Mouse (Mus musculus) lung, adult 2 months (tissue): ENCODE data around the gene Arl15. TPM values are rescaled to one million over a fixed set of nuclear protein-coding genes. Genes with fewer than 3 reads are reported as not detected.

ENCODE experiments used
- DNase-seq: peaks from one replicate; pipeline ENCODE4 v3.0.0; 2022
- H3K4me1 ChIP-seq: fragments of 200-500 bp; 2 replicates; pipeline ENCODE4 v1.6.1; 2011; ENCODE audit warnings: low read length; ENCODE audit not compliant: control insufficient read depth, insufficient read depth
- H3K4me3 ChIP-seq: fragments of 200-500 bp; replicated peaks from 2 replicates; pipeline ENCODE3; 2011; ENCODE audit warnings: low read depth, mild to moderate bottlenecking, control low read depth, low read length; ENCODE audit errors: extremely low read depth
- CTCF ChIP-seq: fragments of 200-500 bp; IDR thresholded peaks from 2 replicates; pipeline ENCODE4 v1.5.1; 2011; ENCODE audit warnings: mild to moderate bottlenecking, low read length, control low read depth; ENCODE audit not compliant: insufficient read depth
- POLR2A ChIP-seq: fragments of 200-500 bp; IDR thresholded peaks from 2 replicates; pipeline ENCODE4 v1.6.1; 2011; ENCODE audit warnings: low read depth, mild to moderate bottlenecking, control low read depth, low read length, borderline replicate concordance; ENCODE audit errors: extremely low read depth
- whole genome bisulfite sequencing: fragments of 180-500 bp; shearing (Covaris S2); methylation state at CpG from one replicate; pipeline ENCODE4 v1.1.7; 2018; 5-methylcytosine and 5-hydroxymethylcytosine counted together
- polyA plus RNA-seq: library from polyadenylated mRNA; depleted of rRNA; stranded (reverse); fragments of >200 nt; gene quantifications from 2 replicates; pipeline ENCODE4 v1.2.3, GENCODE M21; 2012

Gene Arl15
- polyA plus RNA-seq, 1 experiment: 15.1 TPM

GRCm38 (mm10) chr13:113799361-113799760 is 5.1 kb downstream of the Arl15 start:
- Histone ChIP-seq H3K4me3 (no peak overlapping the region), H3K4me1 (peaks cover 9% of the 10 kb centered on the region)
- no peak for DNase-seq
- 62% methylated on average over 4 of the region's 4 CpGs for whole genome bisulfite sequencing
- no peak for TF ChIP-seq CTCF
- no peak for TF ChIP-seq POLR2A

GRCm38 (mm10) chr13:113800246-113800645 is 5.9 kb downstream of the Arl15 start:
- no peak overlapping the region for H3K4me3 ChIP-seq
- no peak for DNase-seq
- 83% methylated on average over 4 of the region's 4 CpGs for WGBS
- H3K4me1 ChIP-seq: peaks cover 9% of the 10 kb centered on the region
- TF ChIP-seq POLR2A: no peak
- TF ChIP-seq CTCF: no peak

- 84% methylated on average over 9 of the region's 9 CpGs for WGBS
- no peak for DNase-seq
- no peak for TF ChIP-seq POLR2A
- no peak for TF ChIP-seq CTCF
- no peak overlapping the region for H3K4me3 ChIP-seq
- H3K4me1 ChIP-seq: peaks cover 9% of the 10 kb centered on the region
Measured at GRCm38 (mm10) chr13:113802571-113802970, 8.3 kb downstream of the Arl15 start.

GRCm38 (mm10) chr13:113811141-113811540 is 16.8 kb downstream of the Arl15 start:
- WGBS: 93% methylated on average over 2 of the region's 2 CpGs
- peaks cover 10% of the 10 kb centered on the region for H3K4me1 ChIP-seq
- no peak overlapping the region for H3K4me3 ChIP-seq
- no peak for DNase-seq
- TF ChIP-seq CTCF: no peak
- no peak for TF ChIP-seq POLR2A

GRCm38 (mm10) chr13:113811910-113812592 is 17.7 kb downstream of the Arl15 start:
- no peak overlapping the region for H3K4me3 ChIP-seq
- 44% methylated on average over 9 of the region's 9 CpGs for WGBS
- no peak for DNase-seq
- H3K4me1 ChIP-seq: peaks cover 11% of the 10 kb centered on the region
- no peak for TF ChIP-seq CTCF
- no peak for TF ChIP-seq POLR2A

- no peak for TF ChIP-seq POLR2A
- no peak for TF ChIP-seq CTCF
- WGBS: 55% methylated on average over 6 of the region's 6 CpGs
- DNase-seq: no peak
Measured at GRCm38 (mm10) chr13:113812593-113812975, 18.3 kb downstream of the Arl15 start.

GRCm38 (mm10) chr13:113814121-113814520 is 19.8 kb downstream of the Arl15 start:
- no peak for TF ChIP-seq POLR2A
- TF ChIP-seq CTCF: no peak
- peaks cover 17% of the 10 kb centered on the region for H3K4me1 ChIP-seq
- 82% methylated on average over 8 of the region's 8 CpGs for WGBS
- no peak overlapping the region for H3K4me3 ChIP-seq
- DNase-seq: no peak

More at GRCm38 (mm10) chr13:113812593-113812975, 18.3 kb downstream of the Arl15 start:
- Histone ChIP-seq H3K4me3 (no peak overlapping the region), H3K4me1 (peaks cover 14% of the 10 kb centered on the region)

GRCm38 (mm10) chr13:113815697-113816420 is 21.6 kb downstream of the Arl15 start:
- 65% methylated on average over 15 of the region's 15 CpGs for WGBS
- TF ChIP-seq POLR2A: no peak
- TF ChIP-seq CTCF: no peak
- Histone ChIP-seq H3K4me3 (no peak overlapping the region), H3K4me1 (peaks cover 17% of the 10 kb centered on the region)
- DNase-seq: no peak

GRCm38 (mm10) chr13:113816421-113816810 is 22.1 kb downstream of the Arl15 start:
- no peak for DNase-seq
- 77% methylated on average over 6 of the region's 6 CpGs for WGBS
- no peak for TF ChIP-seq POLR2A
- no peak for TF ChIP-seq CTCF
- no peak overlapping the region for H3K4me3 ChIP-seq
- H3K4me1 ChIP-seq: peaks cover 14% of the 10 kb centered on the region

GRCm38 (mm10) chr13:113819006-113819405 is 24.7 kb downstream of the Arl15 start:
- 79% methylated on average over 7 of the region's 7 CpGs for WGBS
- peaks cover 8% of the 10 kb centered on the region for H3K4me1 ChIP-seq
- no peak for DNase-seq
- H3K4me3 ChIP-seq: no peak overlapping the region
- TF ChIP-seq CTCF (no peak), POLR2A (no peak)
